Mouse (Mus musculus) spleen, adult 2 months (tissue): ENCODE data around the gene Tmem161b. TPM values are rescaled to one million over a fixed set of nuclear protein-coding genes. Genes with fewer than 3 reads are reported as not detected.
"Not testable (repeated sequence)": the region's sequence is repeated elsewhere in the genome, so short reads cannot be mapped to it uniquely, and the experiment has no call there.

ENCODE experiments used
- DNase-seq, 2 experiments: peaks; one replicate each; pipeline versions ENCODE4 v3.0.0 to v3.0.0-alpha.2; 2012 to 2021; ENCODE audit warnings: low spot score in 2 of 2, low read depth in 1 of 2
- H3K27ac ChIP-seq: fragments of 200-500 bp; 2 replicates; pipeline ENCODE4 v1.5.1; 2012; ENCODE audit warnings: low read length, inconsistent platforms; ENCODE audit not compliant: insufficient read depth
- H3K27me3 ChIP-seq: fragments of 200-500 bp; 2 replicates; pipeline ENCODE4 v1.6.1; 2012; ENCODE audit warnings: mild to moderate bottlenecking, moderate library complexity, low read length, inconsistent platforms; ENCODE audit not compliant: control insufficient read depth, insufficient read depth
- H3K36me3 ChIP-seq: fragments of 200-500 bp; 2 replicates; pipeline ENCODE4 v1.6.1; 2012; ENCODE audit warnings: mild to moderate bottlenecking, low read length, inconsistent platforms; ENCODE audit not compliant: control insufficient read depth, insufficient read depth
- H3K4me1 ChIP-seq: fragments of 200-500 bp; 2 replicates; pipeline ENCODE4 v1.6.1; 2011; ENCODE audit warnings: inconsistent platforms; ENCODE audit not compliant: control insufficient read depth, insufficient read depth, insufficient read length
- H3K4me3 ChIP-seq: fragments of 200-500 bp; 2 replicates; pipeline ENCODE4 v1.5.1; 2011; ENCODE audit warnings: mild to moderate bottlenecking, inconsistent platforms; ENCODE audit not compliant: insufficient read depth, insufficient read length; ENCODE audit errors: extremely low read depth
- CTCF ChIP-seq: fragments of 200-500 bp; IDR thresholded peaks from 2 replicates; pipeline ENCODE4 v1.5.1; 2011; ENCODE audit warnings: mild to moderate bottlenecking, inconsistent platforms; ENCODE audit not compliant: insufficient read depth, insufficient read length, insufficient replicate concordance; ENCODE audit errors: extremely low read depth
- POLR2A ChIP-seq: fragments of 200-500 bp; IDR thresholded peaks from 2 replicates; pipeline ENCODE4 v1.6.1; 2011; ENCODE audit warnings: low read depth, low read length, inconsistent platforms
- WGBS: fragments of 180-500 bp; shearing (Covaris S2); methylation state at CpG from one replicate; pipeline ENCODE4 v1.1.7; 2018; 5-methylcytosine and 5-hydroxymethylcytosine counted together
- polyA plus RNA-seq: library from polyadenylated mRNA; depleted of rRNA; stranded (reverse); fragments of >200 nt; gene quantifications from 2 replicates; pipeline ENCODE4 v1.2.3, GENCODE M21; 2012

The Tmem161b gene
- polyA plus RNA-seq, 1 experiment: 2.5 TPM

- Histone ChIP-seq H3K4me3 (no peak overlapping the region), H3K4me1 (peaks cover 3% of the 10 kb centered on the region; the same call in 1 of the 2 replicates), H3K36me3 (no peaks in the 10 kb centered on the region), H3K27me3 (no peaks in the 10 kb centered on the region), H3K27ac (no peak overlapping the region)
- TF ChIP-seq CTCF (no peak), POLR2A (no peak)
- no peak for DNase-seq
These were observed 16.1 kb downstream of the Tmem161b start for GRCm38 (mm10) chr13:84238184-84238583.

GRCm38 (mm10) chr13:84248065-84248464, 26.0 kb downstream of the Tmem161b start:
- H3K27me3 ChIP-seq: no peaks in the 10 kb centered on the region
- DNase-seq: no peak
- H3K36me3 ChIP-seq: no peaks in the 10 kb centered on the region
- no peak overlapping the region for H3K27ac ChIP-seq
- TF ChIP-seq CTCF: no peak
- TF ChIP-seq POLR2A: no peak
- 94% methylated on average over 3 of the region's 3 CpGs for WGBS
- H3K4me1 ChIP-seq: no peaks in the 10 kb centered on the region
- H3K4me3 ChIP-seq: no peak overlapping the region

- no peaks in the 10 kb centered on the region for H3K4me1 ChIP-seq
- DNase-seq: no peak
- no peak overlapping the region for H3K4me3 ChIP-seq
- H3K27me3 ChIP-seq: no peaks in the 10 kb centered on the region
- WGBS: 95% methylated on average over 5 of the region's 5 CpGs
- no peak overlapping the region for H3K27ac ChIP-seq
- TF ChIP-seq CTCF (no peak), POLR2A (no peak)
- no peaks in the 10 kb centered on the region for H3K36me3 ChIP-seq
These were observed 29.2 kb downstream of the Tmem161b start for GRCm38 (mm10) chr13:84251295-84251694.

- 90% methylated on average over 1 of the region's 1 CpGs for WGBS
- TF ChIP-seq POLR2A (no peak), CTCF (no peak)
- Histone ChIP-seq H3K4me1 (no peaks in the 10 kb centered on the region), H3K27ac (no peak overlapping the region), H3K4me3 (no peak overlapping the region), H3K27me3 (no peaks in the 10 kb centered on the region), H3K36me3 (peaks cover 1% of the 10 kb centered on the region; the same call in 1 of the 2 replicates)
- no peak for DNase-seq
These were observed 33.0 kb downstream of the Tmem161b start for GRCm38 (mm10) chr13:84255047-84255446.

GRCm38 (mm10) chr13:84264418-84264817, 42.3 kb downstream of the Tmem161b start:
- not testable (repeated sequence) for H3K4me3 ChIP-seq, DNase-seq, H3K4me1 ChIP-seq, H3K27ac ChIP-seq, H3K36me3 ChIP-seq, H3K27me3 ChIP-seq
- 87% methylated on average over 1 of the region's 1 CpGs for WGBS

- Histone ChIP-seq H3K27ac (no peak overlapping the region), H3K36me3 (0 out of 2 replicates have a peak, but pooled peaks cover 1% of the 10 kb centered on the region), H3K4me3 (no peak overlapping the region), H3K27me3 (no peaks in the 10 kb centered on the region), H3K4me1 (no peaks in the 10 kb centered on the region)
- no peak for TF ChIP-seq POLR2A
- TF ChIP-seq CTCF: no peak
- DNase-seq: no peak
- 96% methylated on average over 5 of the region's 5 CpGs for WGBS
These were observed 54.1 kb downstream of the Tmem161b start for GRCm38 (mm10) chr13:84276246-84276645.

- Histone ChIP-seq H3K4me1 (no peaks in the 10 kb centered on the region), H3K4me3 (no peak overlapping the region), H3K27me3 (no peaks in the 10 kb centered on the region), H3K27ac (no peak overlapping the region), H3K36me3 (peaks cover 3% of the 10 kb centered on the region)
- WGBS: 87% methylated on average over 4 of the region's 4 CpGs
- DNase-seq: no peak
- TF ChIP-seq CTCF (no peak), POLR2A (no peak)
These were observed 58.3 kb downstream of the Tmem161b start for GRCm38 (mm10) chr13:84280352-84280751.
